Mouse (Mus musculus): ENCODE results near the gene Mrpl33.

The Mrpl33 gene

GRCm38 (mm10) chr5:31640542-31640941 is 43.8 kb downstream of the Mrpl33 start:
- DNase-seq (ENCODE audit: low spot score in 2 of 2): no peak

GRCm38 (mm10) chr5:31642300-31642699 is 45.6 kb downstream of the Mrpl33 start:
- DNase-seq (ENCODE audit: low spot score in 2 of 2): no peak

DNA sequence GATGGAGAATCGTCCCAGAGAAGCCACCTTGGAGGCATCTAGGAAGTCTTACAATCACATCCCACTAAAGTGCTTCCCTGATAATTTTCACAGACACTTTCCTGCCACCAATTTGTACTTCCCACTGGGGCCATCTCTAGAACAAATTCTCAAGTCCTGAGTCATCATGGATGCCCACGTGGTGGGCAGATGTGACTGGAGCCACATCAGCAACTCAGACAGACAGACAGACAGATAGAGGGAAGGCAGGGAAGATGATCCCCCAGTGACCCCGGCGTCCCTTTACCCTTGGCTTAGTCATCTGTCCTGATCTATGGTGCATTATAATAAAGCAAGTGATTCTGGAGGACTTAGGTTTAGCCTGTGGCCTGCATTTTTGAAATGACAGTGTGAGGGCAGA is 47.5 kb downstream of the Mrpl33 start:
- DNase-seq (ENCODE audit: low spot score in 2 of 2): no peak

DNA sequence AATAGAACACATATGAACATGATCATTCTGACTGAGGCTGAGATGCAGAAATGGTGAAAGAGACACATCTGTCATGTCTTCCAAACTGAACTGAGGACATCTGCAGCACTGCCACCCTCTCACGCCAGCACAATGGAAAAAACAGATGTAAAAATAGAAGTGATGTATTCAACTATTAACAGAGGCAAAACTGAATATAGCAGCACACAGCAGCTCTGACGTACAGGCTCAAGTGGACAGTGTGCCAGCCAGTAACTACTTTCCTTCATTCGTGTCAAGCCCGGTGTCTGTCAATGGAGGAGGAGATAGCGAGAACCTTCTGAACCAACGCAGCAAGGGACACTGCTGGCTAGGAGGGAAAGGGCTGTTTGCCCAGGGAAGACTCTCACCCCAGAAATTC is 48.1 kb downstream of the Mrpl33 start:
- DNase-seq (ENCODE audit: low spot score in 2 of 2): no peak

GRCm38 (mm10) chr5:31645798-31646197 is 49.1 kb downstream of the Mrpl33 start:
- DNase-seq (ENCODE audit: low spot score in 2 of 2): no peak

- no peak for DNase-seq (ENCODE audit: low spot score in 2 of 2)
These were observed 49.8 kb downstream of the Mrpl33 start for GRCm38 (mm10) chr5:31646574-31646973.

DNA sequence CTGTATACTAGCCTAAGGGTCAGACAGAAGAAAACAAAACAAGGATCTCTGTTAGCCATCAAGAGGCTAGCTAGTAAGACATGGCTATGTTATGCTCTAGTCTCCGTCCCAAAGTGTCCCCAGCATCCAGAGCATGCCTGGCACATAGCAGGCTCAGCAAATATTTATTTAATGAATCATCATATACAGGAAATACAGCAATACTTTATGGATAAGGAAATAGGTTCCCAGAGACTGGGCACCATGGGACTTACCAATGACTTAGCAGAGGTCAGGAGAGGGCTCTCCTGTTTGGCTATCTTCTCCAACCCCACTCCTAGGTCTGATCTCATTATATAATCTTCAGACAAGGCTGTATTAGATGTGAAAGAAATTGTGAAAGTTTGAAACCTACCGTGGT is 50.6 kb downstream of the Mrpl33 start:
- DNase-seq (ENCODE audit: low spot score in 2 of 2): no peak

DNA sequence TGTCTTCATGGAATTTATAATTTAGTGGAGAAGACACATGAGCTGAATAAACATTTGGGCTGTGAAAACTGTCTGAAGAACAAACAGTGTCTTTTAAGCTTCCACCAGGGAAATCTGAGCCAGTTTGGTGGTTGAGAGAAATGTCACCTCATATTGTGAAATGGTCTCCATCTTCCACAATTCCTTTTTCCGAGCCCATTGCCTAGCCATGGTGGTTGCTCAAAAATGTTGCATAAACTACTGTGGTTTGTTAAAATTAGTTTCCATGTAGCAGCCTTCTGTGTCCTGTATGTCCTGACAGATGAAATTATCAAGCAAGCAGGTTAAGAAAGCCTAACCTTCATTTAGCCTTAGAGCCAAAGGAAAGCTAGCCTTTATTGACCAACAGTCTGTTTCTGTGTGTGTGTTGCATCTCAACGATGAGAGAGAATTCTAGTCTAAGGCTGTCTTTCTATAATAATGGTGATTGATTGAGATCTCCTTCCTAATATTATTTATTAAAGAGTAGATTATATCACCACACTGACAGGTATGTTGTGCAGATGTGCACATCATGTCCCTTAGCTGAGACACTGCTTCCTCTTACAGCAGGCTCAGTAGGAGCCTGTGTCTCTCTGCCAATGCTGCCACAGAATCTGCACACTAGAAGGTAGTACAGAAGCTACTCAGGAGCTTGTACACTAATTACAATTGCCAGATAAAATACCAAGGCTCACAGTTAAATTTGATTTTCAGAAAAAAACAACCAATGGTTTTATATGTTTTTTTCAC is 54.0 kb downstream of the Mrpl33 start:
- DNase-seq (ENCODE audit: low spot score in 2 of 2): no peak

GRCm38 (mm10) chr5:31655688-31656190 is 59.0 kb downstream of the Mrpl33 start:
- no peak for DNase-seq (ENCODE audit: low spot score in 2 of 2)

- no peak for DNase-seq (ENCODE audit: low spot score in 2 of 2)
These were observed 69.4 kb downstream of the Mrpl33 start for GRCm38 (mm10) chr5:31666176-31666575.

DNA sequence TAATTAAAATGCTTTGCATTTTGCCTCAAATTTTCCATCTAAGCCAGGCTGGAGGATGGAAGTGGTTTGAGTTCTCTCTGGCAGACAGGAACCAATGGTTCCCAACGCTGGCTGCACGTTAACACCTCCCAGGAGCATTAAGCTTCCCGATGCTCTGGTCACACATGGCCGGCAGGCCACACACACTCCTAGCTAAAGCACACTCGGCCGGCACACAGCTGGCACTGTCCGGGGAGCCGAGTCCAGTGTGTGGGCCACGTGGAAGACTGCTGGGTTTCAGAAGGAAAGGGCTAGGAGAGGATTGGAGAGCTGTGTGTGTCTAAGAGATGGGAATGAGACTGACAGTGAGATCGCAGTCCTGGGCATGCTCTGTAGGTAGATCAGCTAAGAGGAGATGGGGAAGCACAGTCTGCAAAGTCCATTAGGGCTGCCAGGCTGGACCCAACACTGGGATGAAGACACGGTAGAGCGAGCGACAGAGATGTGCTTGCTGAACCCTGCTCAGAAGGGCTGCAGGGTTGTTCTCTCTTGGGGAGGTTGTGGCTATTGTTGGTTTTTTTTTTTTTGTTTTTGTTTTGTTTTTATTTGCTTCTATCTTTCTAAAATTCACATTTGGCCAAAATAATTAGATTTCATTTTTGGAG is 71.7 kb downstream of the Mrpl33 start:
- DNase-seq (ENCODE audit: low spot score in 2 of 2): no peak

DNA sequence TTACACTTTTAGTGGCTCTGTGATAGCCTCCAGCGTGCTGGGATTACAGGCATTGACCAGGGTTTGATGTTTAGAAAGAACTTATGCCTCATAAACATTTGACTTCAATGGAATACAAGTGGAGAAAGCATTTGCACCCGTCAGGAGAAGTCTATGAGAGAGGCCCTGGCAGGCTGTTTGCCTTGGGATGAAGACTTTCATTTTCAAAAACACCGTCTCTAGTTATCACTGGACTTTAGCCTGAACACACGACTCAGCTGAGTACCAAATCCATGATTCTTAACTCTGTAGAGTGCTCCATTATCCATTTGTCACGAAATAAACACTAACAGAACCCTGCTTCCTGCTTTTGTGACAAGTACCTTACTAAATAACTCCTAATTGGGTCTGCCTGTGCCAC is 73.2 kb downstream of the Mrpl33 start:
- DNase-seq (ENCODE audit: low spot score in 2 of 2): no peak

DNA sequence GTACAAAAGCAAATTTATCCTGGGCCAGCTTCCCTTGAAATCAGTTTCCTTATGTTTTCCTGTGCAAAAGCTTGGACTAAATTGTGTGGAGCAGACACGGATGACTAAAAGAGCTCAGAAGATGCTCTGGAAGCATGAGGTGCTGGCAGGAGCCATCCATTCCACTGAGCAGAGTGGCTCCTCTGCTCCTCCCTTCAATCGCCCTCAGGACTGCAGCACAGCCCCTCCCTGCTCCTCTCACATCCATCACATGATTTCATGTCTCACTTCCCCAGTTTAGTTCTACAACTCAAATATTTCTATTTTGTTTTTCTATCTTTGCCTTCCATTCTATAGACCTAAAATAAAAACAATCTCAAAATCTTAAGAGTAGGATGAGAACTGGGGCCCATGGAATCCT is 74.4 kb downstream of the Mrpl33 start:
- no peak for DNase-seq (ENCODE audit: low spot score in 2 of 2)

DNA sequence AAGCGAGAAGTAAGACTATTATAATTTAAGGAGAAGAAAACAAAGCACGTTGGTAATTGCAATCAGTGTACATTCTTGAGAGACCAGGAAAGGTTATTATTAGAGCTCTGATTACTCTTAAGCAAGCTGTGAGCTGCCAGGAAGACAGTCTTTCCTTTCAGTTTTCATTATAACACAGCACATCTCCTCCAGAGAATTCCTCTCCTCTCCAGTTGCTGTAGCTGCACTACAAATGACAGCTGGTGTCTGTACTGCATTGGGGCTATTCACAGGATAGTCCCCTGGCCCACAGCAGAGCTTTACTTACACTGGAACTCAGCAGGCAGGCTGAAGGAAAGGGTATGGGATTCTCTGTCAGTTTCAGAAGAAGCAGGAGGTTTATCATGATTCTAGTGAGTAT is 76.7 kb downstream of the Mrpl33 start:
- no peak for DNase-seq (ENCODE audit: low spot score in 2 of 2)

DNA sequence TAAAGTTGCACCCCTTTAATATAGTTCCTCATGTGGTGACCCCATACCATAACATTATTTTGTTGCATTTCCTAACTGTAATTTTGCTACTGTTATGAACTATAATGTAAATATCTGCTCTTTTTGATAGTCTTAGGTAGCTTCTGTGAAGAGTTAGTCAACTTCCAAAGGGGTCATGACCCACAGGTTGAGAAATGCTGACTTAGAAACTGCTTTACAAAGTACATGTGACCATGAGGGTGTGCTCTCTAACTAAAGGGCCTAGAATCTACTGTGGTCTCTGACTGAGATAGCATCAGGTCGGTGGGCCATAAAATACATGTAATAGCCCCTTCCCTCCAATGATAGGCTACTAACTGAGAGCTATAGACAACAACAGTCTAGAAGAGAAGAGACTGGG is 81.3 kb downstream of the Mrpl33 start:
- DNase-seq (ENCODE audit: low spot score in 2 of 2): no peak

GRCm38 (mm10) chr5:31680183-31680582 is 83.4 kb downstream of the Mrpl33 start:
- DNase-seq (ENCODE audit: low spot score in 2 of 2): no peak

DNA sequence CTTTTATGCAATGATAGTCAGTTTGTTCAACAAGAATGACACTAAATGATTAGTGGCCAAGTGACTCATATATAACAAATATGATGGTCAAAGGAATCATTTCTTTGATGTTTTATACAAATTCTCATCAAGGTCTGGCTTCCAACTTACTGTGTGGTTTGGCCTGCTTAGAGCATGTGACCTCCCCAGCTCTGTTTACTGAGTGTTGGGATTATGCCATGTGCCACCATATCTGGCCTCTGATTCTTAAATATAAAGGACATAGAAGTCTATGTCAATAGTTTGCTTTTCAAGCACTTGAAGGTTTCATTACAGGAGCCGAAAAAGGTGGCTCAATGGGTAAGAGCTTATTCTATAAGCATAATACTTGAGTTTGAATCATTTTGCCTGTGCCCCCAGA is 85.6 kb downstream of the Mrpl33 start:
- DNase-seq (ENCODE audit: low spot score in 2 of 2): no peak

GRCm38 (mm10) chr5:31686040-31686439 is 89.3 kb downstream of the Mrpl33 start:
- no peak for DNase-seq (ENCODE audit: low spot score in 2 of 2)

GRCm38 (mm10) chr5:31687972-31688371 is 91.2 kb downstream of the Mrpl33 start:
- no peak for DNase-seq (ENCODE audit: low spot score in 2 of 2)

DNA sequence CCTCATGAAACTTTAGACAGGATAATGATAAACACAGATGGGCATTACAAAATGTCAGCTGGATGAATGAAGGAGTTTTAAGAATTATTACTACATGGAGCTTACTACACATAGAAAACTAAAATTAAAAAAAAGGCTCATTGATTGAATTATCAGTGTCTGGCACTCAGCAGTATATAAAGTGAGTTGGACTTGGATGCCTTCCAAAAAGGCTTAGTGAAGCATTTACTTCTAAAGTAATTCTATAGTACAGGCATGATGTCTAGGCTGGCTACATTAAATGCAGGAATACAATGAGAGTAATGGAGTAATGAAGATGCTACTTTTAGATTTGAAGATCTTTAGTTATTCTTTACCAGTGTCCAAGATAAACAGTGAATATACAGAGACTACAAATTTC is 96.5 kb downstream of the Mrpl33 start:
- DNase-seq (ENCODE audit: low spot score in 2 of 2): no peak

DNA sequence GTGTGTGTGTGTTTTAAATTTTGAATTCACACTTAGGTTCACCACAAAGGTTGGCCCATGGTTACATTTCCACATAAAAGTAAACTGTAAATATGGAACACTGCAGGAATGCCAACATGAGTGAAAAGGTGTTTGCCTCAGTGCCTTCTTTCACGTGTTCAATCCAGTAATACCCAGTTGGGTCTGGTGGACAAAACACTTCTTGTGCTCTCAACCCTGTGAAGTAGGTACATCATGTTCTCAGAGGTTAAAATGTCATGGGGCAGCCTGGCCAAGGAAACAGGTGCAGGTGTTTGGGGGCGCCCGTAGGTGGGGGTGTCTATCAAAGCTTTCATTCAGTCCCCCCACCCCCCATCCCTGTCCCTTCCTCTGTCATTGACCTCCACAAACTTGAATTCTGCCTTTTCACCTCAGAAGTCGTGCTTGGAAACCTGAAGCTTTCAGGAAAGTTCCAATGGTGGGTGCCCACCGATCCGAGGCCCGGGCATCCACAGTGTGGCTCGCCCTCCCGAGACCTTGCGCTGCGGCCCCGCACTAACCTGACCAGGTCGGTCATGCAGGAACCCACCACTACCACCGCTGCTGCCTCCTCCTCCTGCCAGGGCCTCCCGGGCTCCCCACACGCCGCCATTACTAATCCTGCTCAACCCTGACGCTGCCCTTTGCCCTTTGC is 100.4 kb downstream of the Mrpl33 start, which contains the start of gene Rbks:
Gene Rbks, minus strand, starts transcription at position 657 of the 673 bp plus-strand sequence.
- no peak for DNase-seq (ENCODE audit: low spot score in 2 of 2)

DNA sequence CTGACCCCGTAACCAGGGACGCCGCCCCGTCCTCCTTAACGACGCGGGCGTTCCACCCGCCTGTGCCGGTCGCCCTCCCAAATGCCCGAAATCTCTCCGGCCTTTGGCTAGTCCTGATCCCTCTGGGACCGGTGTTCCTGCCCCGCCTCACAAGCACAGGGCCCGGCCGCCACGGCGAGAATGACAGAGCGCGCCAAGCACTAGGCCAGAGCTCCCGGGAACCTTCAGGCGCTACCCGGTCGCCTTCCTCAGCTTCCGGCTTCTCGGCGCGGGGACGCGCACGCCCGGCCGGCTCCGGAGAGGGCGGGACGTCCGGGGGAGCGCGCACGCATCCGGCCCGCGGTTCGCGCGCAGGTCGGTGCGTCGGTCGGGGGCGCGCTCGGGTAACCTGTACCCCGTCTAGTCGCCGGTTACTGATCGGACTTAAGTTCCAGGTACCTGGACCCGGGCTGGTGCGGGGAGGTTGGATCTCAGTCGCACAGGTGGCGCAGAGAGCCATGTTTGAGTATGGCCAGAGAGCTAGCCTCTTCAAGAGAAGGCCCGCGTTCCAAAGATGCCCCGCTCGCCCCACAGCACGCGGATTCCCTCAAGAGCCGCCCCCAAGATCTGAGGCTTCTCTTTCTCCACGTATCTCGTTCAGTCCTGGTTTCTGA is 101.0 kb downstream of the Mrpl33 start, which contains the start of gene Babam2:
Gene Babam2, plus strand, starts transcription at position 41 of the 653 bp plus-strand sequence.
- peak; percentile 82 for DNase-seq (ENCODE audit: low spot score in 2 of 2)

Measured in frontal cortex, postnatal 14 days (tissue).